Mouse (Mus musculus): ENCODE data around the gene Nans.

GRCm38 (mm10) chr4:46498976-46499375, 9.9 kb downstream of the Nans start:
- peak; percentile 68 for TF ChIP-seq CTCF (IDR thresholded peaks at IDR 0.05; ENCODE audit: low read depth)
- no peak for TF ChIP-seq EP300 (IDR thresholded peaks at IDR 0.05; ENCODE audit: low read depth)
